Mouse (Mus musculus) neutrophil, adult 5-6 weeks (primary cell): ENCODE measurements around the gene Ugt1a7c. TPM values are rescaled to one million over a fixed set of nuclear protein-coding genes. Genes with fewer than 3 reads are reported as not detected.
A peak's percentile ranks its signal among the peaks of the same experiment; 100 is the strongest.
"Not testable (repeated sequence)": the region's sequence is repeated elsewhere in the genome, so short reads cannot be mapped to it uniquely, and the experiment has no call there.

Experiments
- ATAC-seq: fragments of 151-379, 151-347 bp; 2 replicates; pipeline ENCODE4 v1.8.0; 2017; ENCODE audit warnings: mild to moderate bottlenecking, moderate TSS enrichment; ENCODE audit not compliant: insufficient number of reproducible peaks, poor library complexity, low FRiP score, severe bottlenecking; ENCODE audit errors: extremely low read depth
- total RNA-seq: library from RNA; stranded (forward); fragments of 200-1000 nt; gene quantifications from 2 replicates; pipeline ENCODE4 v1.2.3, GENCODE M21; 2017

Gene Ugt1a7c
- total RNA-seq, 1 experiment from 2014 or later: 123 TPM

DNA sequence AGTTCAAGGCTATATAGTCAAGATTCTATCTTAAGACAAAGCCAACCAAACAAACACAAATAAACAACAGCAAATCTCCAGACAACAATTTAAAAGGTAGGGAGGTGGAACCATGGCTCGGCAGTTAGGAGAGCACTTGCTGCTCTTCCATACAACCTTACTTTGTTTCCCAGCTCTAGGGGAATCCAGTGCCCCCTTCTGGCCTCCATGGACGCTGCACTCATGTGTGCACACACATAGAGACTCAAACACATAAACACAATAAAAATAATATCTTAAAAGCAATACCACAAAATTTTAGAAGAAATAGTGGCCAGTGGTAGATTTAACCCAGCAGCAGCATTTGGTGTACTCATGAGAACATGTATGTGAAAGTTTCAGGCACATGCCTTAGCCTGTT lies 122.3 kb downstream of the Ugt1a7c start:
- no peak for ATAC-seq

DNA sequence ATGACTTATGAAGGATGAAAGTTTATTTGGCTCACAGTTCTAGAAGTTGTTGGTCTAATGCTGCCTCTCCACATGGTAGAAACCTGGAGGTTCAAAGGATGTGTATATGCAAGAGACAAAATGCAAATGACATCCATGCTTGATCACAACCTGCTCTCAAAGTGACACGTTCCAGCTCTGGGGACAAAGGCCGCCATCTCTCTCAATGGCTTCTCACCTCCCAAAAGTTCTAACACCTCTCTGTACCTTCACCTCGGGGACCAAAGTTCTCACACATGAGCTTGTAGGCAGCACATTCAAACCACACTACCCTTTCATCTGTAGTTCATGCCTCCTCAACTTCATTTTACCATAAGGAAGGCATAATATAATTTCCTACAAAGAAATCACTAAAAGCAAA lies 122.7 kb downstream of the Ugt1a7c start:
- no peak for ATAC-seq

DNA sequence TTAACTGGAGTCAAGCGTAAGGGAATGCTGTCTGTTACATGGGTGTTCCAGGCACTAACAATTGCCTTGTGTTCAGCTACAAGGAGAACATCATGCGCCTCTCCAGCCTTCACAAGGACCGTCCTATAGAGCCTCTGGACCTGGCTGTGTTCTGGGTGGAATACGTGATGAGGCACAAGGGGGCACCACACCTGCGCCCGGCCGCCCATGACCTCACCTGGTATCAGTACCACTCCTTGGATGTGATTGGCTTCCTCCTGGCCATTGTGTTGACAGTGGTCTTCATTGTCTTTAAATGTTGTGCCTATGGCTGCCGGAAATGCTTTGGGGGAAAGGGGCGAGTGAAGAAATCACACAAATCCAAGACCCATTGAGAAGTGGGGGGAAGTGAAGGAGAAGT lies 123.2 kb downstream of the Ugt1a7c start:
- ATAC-seq: no peak

DNA sequence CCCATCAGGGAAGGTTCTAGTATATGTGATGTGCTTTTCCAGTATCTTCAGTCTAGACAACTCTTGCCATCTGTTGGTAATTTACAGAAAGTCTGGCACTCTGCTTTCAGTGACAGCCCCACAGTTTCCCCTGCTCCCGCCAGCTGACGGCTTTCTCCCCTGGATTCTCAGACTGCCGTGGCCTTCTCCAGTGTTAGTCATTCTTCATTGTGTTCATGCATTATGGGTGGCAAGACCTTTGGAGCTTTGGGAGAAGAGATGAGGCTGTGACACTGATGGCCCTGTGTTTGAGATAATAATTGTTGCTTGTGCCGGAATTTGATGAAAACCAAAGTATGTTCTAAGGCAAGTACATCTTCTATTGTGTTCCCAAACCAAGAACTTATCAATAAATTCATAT lies 123.7 kb downstream of the Ugt1a7c start:
- ATAC-seq: no peak

DNA sequence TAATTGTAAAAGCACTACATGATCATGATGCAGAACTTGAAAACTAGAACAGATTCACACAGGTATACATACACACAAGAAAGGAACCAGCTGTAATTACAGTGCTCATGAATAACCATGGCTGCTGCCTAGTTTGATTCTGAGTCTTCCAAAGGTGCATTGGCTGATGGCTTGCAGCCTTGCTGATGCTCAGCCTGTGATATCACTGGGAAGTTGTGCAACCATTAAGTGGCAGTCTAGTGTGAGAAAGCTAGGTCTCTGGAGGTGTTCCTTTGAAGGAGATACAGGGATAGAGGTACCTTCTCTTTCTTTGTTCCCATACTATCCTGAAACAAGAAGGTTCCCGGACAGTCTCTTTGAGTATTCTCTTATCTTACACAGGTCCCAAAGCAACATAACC lies 124.2 kb downstream of the Ugt1a7c start:
- no peak for ATAC-seq

DNA sequence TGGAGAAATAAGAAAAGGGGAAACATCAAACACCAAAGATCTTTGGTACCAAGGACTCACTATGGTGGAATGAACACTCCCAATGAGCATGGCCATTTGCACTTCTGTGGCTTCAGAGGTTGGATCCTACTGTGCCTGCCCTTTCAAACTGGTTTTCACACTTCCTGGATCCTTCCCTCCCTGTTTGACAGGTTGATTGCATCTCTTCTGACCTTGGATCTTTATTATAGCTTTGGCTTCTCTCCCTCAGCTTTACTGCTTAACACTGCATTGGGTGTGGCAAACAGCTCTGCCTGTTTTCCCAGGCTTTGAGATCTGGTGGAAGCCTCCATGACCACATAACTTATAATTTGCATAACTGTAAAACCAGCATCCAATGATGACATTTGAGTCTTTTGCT lies 125.5 kb downstream of the Ugt1a7c start:
- ATAC-seq: no peak

DNA sequence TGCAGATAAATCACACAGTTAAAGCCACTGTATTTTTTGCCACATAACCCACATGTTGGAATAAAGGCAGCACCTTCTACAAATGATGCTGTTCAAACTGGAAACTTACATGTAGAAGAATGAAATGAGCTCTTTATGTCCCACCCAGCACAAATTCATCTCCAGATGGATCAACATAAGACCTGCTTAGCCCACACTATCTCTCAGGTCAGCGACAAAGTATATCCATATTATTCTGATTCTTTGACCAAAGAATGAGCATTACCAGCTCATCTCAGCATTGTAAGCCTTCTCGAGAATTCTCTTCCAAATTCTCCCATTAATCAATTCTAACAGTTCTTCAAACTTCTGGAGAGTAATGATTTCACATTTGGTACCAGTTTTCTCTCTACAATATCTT lies 127.4 kb downstream of the Ugt1a7c start:
- ATAC-seq: no peak

DNA sequence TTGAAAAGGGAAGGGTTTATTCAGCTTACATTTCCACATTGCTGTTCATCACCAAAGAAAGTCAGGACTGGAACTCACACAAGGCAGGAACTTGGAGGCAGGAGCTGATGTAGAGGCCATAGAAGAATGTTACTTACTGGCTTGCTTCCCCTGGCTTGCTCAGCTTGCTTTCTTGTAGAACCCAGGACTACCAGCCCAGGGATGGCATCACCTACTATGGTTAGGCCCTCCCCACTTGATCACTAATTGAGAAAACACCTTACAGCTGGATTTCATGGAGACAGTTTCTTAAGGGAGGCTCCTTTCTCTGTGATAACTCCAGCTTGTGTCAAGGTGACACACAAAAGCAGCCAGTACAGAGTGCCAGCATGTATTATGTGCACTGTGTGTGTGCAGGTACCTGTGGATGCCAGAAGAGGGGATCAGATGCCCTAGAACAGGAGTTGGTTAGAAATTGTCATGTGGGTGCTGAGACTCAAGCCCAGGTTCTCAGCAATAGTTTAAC lies 128.2 kb downstream of the Ugt1a7c start:
- ATAC-seq: not testable (repeated sequence)

DNA sequence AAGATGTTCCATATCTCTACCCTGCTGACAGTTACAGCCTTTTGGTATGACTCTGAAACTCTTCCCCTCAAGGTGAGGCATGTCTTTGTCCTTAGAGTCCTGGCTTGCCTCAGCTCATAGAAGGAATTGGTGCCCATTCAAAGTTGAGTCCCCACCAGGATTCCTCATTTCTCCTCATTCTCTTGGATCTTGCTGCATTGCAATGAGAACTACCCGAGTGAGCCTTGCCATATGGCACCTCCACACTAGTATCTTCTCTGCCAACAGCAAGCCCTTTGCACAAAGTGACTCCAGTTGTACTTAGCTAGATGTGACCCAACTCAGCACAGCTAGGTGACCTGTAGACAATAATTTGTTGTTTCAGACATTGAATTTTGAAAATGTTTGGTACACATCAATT lies 128.7 kb downstream of the Ugt1a7c start:
- no peak for ATAC-seq

DNA sequence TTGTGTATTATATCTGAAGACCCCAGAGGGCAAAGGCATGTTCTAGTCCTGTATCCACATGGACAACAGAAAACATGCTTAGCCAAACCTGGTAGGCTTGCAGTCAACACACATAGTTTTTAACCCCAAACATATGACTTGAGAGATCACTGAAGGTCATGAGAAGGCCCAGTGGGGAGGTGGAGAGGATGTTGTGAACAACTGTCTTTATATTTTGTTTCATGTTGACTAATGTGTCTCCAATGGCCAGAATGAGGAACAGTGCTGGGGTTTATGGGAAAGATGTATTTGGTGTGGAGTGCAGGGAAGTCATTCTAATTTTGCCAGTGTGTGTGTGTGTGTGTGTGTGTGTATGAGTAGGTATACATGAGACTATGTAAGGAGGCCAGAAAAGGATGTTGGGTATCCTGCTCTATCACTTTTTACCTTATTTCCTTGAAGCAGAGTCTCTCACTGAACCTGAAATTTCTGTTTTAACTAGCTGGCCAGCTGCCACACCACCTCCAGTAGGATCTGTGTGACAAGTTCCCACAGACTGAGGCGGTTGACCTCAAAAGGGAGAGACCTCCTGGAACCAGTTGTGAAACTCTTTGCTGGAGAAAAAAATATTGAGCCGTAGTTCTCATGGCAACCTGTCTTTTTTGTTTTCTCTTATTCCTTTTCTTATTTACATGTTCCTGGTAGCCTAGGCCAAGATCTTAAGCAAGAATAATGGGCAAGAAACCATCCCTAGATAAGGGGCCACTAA lies 129.3 kb downstream of the Ugt1a7c start:
- ATAC-seq: no peak

DNA sequence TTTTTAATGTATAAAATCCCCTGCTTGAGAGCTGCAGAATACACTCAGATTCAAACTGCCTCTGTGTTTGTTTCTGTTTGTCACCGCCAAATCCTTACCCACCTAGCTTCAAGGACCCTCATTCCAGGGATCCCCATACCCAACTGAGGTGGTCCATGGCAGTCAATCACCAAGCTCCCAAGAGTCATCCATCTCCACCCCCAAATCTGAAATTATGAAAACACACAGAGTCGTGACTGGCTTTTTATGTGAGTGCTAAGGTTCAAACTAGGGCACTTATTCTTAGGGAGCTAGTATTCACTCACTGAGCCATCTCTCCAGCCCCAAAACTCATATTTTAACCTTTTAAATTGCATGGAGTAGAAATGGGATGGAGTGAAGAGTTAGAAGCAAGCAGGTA lies 130.4 kb downstream of the Ugt1a7c start:
- not testable (repeated sequence) for ATAC-seq

DNA sequence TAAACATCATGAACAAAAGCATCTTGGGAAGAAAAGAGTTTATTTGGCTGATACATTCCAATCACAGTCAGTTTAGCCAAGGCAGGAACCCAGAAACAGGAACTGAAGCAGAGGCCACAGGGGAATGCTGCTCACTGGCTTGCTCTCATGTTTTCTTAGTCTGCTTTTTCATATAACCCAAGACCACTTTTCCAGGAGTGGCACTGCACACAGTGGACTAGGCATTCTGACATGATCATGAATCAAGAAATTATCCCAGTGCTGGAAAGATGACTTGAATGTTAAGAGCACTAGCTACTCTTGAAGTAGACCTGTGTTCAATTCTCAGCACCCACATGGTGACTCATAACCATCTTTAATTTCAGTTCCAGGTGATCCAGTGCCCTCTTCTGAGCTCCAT lies 130.9 kb downstream of the Ugt1a7c start:
- no peak for ATAC-seq

DNA sequence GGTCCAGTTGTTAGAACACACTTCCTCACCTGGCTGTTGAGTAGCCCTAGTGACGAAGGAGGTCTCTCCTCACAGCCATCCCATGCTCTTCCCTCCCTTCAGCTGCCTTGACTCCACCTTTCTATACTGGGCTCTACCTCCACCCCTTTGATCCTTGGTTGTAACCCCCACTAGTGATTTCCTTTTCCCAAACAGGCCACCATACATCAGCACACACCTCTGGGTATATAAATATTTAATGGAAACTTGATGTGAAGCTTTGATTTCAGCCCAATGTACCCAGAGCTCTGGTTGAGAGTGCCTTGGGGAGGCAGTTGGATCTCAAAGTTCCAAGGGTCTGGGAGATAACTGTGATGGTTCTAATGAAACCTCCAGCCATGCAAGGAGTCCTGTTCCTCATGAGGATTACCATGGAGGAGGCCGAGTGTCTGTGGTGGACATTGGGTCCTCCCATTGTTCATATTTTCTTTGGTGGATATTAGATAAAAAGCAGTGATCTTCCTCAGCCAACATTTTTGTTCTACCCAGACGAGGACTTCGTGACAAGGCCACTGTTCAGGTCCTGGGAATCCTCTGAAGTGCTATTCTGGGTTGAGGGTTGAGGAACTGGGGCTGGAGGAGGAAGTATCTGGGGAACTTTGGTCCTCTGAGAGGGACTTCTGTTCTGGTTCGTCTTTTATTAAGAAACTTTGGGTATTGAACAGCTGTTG lies 132.0 kb downstream of the Ugt1a7c start, which contains the start of gene Mroh2a:
Gene Mroh2a (plus strand): TSS at position 317 of the 710 bp plus-strand sequence.
- peak; percentile 21 for ATAC-seq

DNA sequence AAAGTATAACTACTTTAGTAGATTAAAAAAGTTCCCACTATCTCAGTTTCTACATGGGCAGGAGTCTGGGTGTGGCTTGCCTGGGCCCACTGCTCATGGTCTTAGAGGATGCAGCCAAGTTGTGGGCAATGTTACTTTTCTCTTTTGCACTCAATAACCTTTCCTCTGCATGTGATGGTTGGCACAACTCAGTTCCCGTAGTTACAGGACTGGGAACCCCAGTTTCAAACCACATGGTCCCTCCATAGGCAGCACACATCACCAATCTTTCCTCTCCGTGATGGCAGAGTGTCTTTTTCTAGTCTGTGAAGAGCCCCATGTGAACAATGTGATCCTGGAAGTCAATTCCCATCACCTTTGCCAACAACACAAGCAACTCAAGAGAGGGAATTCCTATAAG lies 132.6 kb downstream of the Ugt1a7c start:
- ATAC-seq: no peak

DNA sequence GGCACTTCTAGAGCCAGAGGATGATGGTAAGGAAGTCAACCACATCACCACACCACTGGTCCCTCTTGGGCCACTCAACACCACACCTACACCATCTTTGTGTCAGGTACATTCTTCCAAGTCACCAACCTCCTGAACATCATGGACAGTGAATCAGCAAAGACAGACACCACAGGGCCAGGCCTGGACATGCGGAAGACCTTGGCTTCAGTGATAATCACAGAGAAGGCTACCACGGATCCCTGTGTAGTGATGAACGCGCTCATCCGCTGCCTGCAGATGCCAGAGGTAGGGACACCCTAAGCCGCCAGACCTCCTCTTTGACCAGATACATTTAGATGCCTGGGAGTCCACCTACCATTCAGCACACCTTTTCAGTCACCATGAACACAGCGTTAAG lies 133.3 kb downstream of the Ugt1a7c start:
- ATAC-seq: no peak

DNA sequence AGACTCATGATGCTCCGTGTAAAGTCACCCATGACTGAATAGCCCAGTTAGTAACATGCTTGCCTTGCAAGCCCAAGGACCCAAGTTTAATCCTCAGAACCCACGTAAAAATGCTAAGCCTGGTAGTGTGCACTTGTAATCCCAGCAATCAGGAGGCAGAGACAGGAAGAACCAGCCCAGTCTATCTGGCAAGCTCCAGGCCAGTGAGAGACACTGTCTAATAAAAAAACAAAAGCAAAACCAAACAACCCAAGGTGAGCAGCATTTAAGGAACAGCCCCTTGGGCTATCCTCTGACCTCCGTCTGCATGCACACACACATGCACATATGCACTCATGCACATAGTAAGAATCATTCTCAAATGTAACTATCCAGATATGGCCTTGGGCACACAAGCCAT lies 134.7 kb downstream of the Ugt1a7c start:
- no peak for ATAC-seq

DNA sequence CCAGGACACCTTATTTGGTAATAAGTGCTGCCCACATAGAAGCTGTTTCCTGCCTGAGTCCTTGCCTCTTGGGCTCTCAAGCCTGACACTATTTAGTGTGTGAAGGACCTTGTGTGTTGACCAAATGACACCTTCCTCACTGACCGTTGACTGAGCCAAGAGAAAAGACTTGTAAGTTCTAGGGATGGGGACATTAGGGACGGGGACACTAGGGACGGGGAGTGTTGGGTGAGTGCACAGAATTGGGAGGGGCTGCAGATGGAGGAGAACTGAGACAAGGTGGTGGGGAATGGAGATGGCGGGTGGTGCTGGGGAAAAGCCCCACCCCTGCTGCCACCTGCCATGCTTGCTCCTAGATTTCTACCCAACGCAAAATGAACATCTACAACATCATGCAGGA lies 135.1 kb downstream of the Ugt1a7c start:
- ATAC-seq: no peak

DNA sequence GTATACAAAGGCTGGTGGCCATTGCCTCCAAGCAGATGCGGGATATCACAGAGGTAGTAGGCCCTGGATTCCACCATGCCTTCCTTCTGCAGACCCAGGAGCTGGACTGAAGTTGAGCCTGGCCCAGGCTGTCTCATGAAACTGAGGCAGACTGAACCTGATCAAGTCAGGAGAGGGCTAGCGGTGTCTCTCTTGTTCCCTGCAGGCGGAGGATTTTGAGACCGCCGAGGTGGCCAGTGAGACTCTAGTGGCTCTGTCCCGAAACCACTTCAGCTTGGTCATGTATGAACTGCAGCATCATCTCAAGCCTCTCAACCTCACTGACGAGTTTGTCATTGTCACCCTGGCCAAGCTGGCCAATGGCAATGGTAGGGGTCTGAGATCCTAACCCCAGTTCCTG lies 135.6 kb downstream of the Ugt1a7c start:
- ATAC-seq: no peak

DNA sequence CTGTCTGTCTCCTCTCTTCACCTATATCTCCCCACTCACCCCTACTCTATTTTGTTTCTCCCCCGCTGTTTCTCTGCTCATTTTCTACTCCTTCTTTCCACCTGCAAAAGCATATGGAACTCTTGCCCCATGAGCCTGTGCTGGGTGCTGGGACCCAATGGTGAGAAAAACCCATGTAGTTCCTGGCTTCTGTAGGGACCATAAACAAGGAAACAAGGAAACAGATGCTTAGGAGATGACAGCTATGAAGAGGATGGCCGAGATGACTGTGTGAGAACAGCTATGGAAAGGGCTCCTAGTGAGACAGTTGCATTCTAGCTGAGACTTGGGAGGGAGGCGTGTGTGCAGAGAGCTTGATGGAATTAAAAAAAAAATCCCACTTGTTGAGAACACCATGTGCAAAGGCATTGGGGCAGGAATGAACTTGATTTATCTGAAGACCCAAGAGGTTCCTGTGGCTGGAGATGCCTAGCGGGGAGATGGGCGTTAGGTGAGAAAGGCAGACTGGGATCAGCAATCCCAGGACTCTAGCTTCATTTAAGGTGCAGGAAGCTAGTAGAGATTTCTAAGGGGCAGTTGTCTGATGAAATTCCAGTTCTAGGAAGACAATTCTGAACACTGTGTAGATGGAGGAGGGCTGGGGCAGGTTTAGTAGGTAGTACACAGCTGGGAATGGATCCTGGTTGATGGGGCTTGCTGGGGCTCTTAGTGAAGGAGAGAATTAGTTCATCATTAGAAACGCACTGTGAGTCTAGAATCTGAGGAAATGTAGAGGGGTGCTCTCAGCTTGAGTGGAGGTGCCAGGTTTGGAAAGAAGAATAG lies 136.3 kb downstream of the Ugt1a7c start:
- ATAC-seq: no peak
